Mouse (Mus musculus): Measurements from ENCODE around the gene Nckap1l. TPM values are rescaled to one million over a fixed set of nuclear protein-coding genes. Genes with fewer than 3 reads are reported as not detected.

Gene Nckap1l
- polyA plus RNA-seq, 1 experiment from 2014 or later, result 1.9 TPM

- Histone ChIP-seq H3K4me1 (ENCODE audit: control insufficient read depth, insufficient read depth, low read depth, low read length) (peaks cover 34% of the 10 kb centered on the region), H3K27me3 (replicated peaks; ENCODE audit: control insufficient read depth, insufficient read depth, low read length) (no peaks in the 10 kb centered on the region), H3K9ac (ENCODE audit: low read depth, low read length) (peak overlapping the region; percentile 34), H3K27ac (ENCODE audit: low read depth, low read length) (peak overlapping the region; percentile 64), H3K9me3 (ENCODE audit: control insufficient read depth, low read length) (no peaks in the 10 kb centered on the region), H3K4me2 (ENCODE audit: low read length) (peak overlapping the region; percentile 54), H3K36me3 (ENCODE audit: control insufficient read depth, insufficient read depth, low read length) (no peaks in the 10 kb centered on the region), H3K4me3 (ENCODE audit: low read length) (peak overlapping the region; percentile 30; the same call in 1 of the 2 replicates)
- ATAC-seq, result peak; percentile 44
- 9% methylated on average over 7 of the region's 7 CpGs for WGBS
Measured at GRCm38 (mm10) chr15:103513621-103514031, 60.0 kb downstream of the Nckap1l start.

GRCm38 (mm10) chr15:103514119-103514518 lies 60.5 kb downstream of the Nckap1l start:
- Histone ChIP-seq H3K27me3 (replicated peaks; ENCODE audit: control insufficient read depth, insufficient read depth, low read length) (no peaks in the 10 kb centered on the region), H3K4me1 (ENCODE audit: control insufficient read depth, insufficient read depth, low read depth, low read length) (peaks cover 39% of the 10 kb centered on the region), H3K4me3 (ENCODE audit: low read length) (peak overlapping the region; percentile 30), H3K4me2 (ENCODE audit: low read length) (peak overlapping the region; percentile 54), H3K27ac (ENCODE audit: low read depth, low read length) (peak overlapping the region; percentile 64), H3K9ac (ENCODE audit: low read depth, low read length) (peak overlapping the region; percentile 44; the same call in 1 of the 2 replicates), H3K36me3 (ENCODE audit: control insufficient read depth, insufficient read depth, low read length) (no peaks in the 10 kb centered on the region), H3K9me3 (ENCODE audit: control insufficient read depth, low read length) (no peaks in the 10 kb centered on the region)
- peak; percentile 90 for ATAC-seq
- WGBS, result 3% methylated on average over 10 of the region's 10 CpGs

- H3K9ac ChIP-seq (ENCODE audit: low read depth, low read length), result peak overlapping the region; percentile 39; the same call in 1 of the 2 replicates
- no peaks in the 10 kb centered on the region for H3K27me3 ChIP-seq (replicated peaks; ENCODE audit: control insufficient read depth, insufficient read depth, low read length)
- H3K9me3 ChIP-seq (ENCODE audit: control insufficient read depth, low read length), result no peaks in the 10 kb centered on the region
- H3K36me3 ChIP-seq (ENCODE audit: control insufficient read depth, insufficient read depth, low read length), result no peaks in the 10 kb centered on the region
- 31% methylated on average over 3 of the region's 3 CpGs for WGBS
- peak overlapping the region; percentile 54 for H3K4me2 ChIP-seq (ENCODE audit: low read length)
- H3K27ac ChIP-seq (ENCODE audit: low read depth, low read length), result peak overlapping the region; percentile 59
- H3K4me3 ChIP-seq (ENCODE audit: low read length), result no peak overlapping the region
- ATAC-seq, result no peak
- peaks cover 44% of the 10 kb centered on the region for H3K4me1 ChIP-seq (ENCODE audit: control insufficient read depth, insufficient read depth, low read depth, low read length)
Measured at GRCm38 (mm10) chr15:103514914-103515313, 61.3 kb downstream of the Nckap1l start.

GRCm38 (mm10) chr15:103518600-103519385 lies 65.2 kb downstream of the Nckap1l start:
- peaks cover 7% of the 10 kb centered on the region for H3K36me3 ChIP-seq (ENCODE audit: control insufficient read depth, insufficient read depth, low read length)
- no peaks in the 10 kb centered on the region for H3K27me3 ChIP-seq (replicated peaks; ENCODE audit: control insufficient read depth, insufficient read depth, low read length)
- H3K9ac ChIP-seq (ENCODE audit: low read depth, low read length), result peak overlapping the region; percentile 30; the same call in 1 of the 2 replicates
- no peaks in the 10 kb centered on the region for H3K9me3 ChIP-seq (ENCODE audit: control insufficient read depth, low read length)
- H3K4me1 ChIP-seq (ENCODE audit: control insufficient read depth, insufficient read depth, low read depth, low read length), result peaks cover 55% of the 10 kb centered on the region
- peak overlapping the region; percentile 28 for H3K4me2 ChIP-seq (ENCODE audit: low read length)
- H3K27ac ChIP-seq (ENCODE audit: low read depth, low read length), result peak overlapping the region; percentile 83
- H3K4me3 ChIP-seq (ENCODE audit: low read length), result no peak overlapping the region
- peak; percentile 79 for ATAC-seq
- 3% methylated on average over 5 of the region's 5 CpGs for whole genome bisulfite sequencing

- H3K9me3 ChIP-seq (ENCODE audit: control insufficient read depth, low read length), result no peaks in the 10 kb centered on the region
- H3K36me3 ChIP-seq (ENCODE audit: control insufficient read depth, insufficient read depth, low read length), result peaks cover 14% of the 10 kb centered on the region
- WGBS, result 12% methylated on average over 4 of the region's 4 CpGs
- peak overlapping the region; percentile 37; the same call in 1 of the 2 replicates for H3K9ac ChIP-seq (ENCODE audit: low read depth, low read length)
- peaks cover 50% of the 10 kb centered on the region for H3K4me1 ChIP-seq (ENCODE audit: control insufficient read depth, insufficient read depth, low read depth, low read length)
- no peaks in the 10 kb centered on the region for H3K27me3 ChIP-seq (replicated peaks; ENCODE audit: control insufficient read depth, insufficient read depth, low read length)
- H3K4me3 ChIP-seq (ENCODE audit: low read length), result no peak overlapping the region
- peak overlapping the region; percentile 83 for H3K27ac ChIP-seq (ENCODE audit: low read depth, low read length)
- peak overlapping the region; percentile 28 for H3K4me2 ChIP-seq (ENCODE audit: low read length)
- ATAC-seq, result peak; percentile 56
Measured at GRCm38 (mm10) chr15:103519386-103520378, 66.1 kb downstream of the Nckap1l start.

- ATAC-seq, result no peak
- no peak overlapping the region for H3K4me3 ChIP-seq (ENCODE audit: low read length)
- H3K9ac ChIP-seq (ENCODE audit: low read depth, low read length), result no peak overlapping the region
- H3K4me1 ChIP-seq (ENCODE audit: control insufficient read depth, insufficient read depth, low read depth, low read length), result peaks cover 38% of the 10 kb centered on the region
- H3K36me3 ChIP-seq (ENCODE audit: control insufficient read depth, insufficient read depth, low read length), result peaks cover 21% of the 10 kb centered on the region
- no peaks in the 10 kb centered on the region for H3K9me3 ChIP-seq (ENCODE audit: control insufficient read depth, low read length)
- H3K27ac ChIP-seq (ENCODE audit: low read depth, low read length), result peak overlapping the region; percentile 49; the same call in 1 of the 2 replicates
- 68% methylated on average over 3 of the region's 3 CpGs for WGBS
- no peaks in the 10 kb centered on the region for H3K27me3 ChIP-seq (replicated peaks; ENCODE audit: control insufficient read depth, insufficient read depth, low read length)
- no peak overlapping the region for H3K4me2 ChIP-seq (ENCODE audit: low read length)
Measured at GRCm38 (mm10) chr15:103522458-103523099, 69.0 kb downstream of the Nckap1l start.

GRCm38 (mm10) chr15:103523156-103523555 lies 69.6 kb downstream of the Nckap1l start:
- 23% methylated on average over 3 of the region's 3 CpGs for WGBS
- Histone ChIP-seq H3K4me1 (ENCODE audit: control insufficient read depth, insufficient read depth, low read depth, low read length) (peaks cover 33% of the 10 kb centered on the region), H3K9ac (ENCODE audit: low read depth, low read length) (0 out of 2 replicates have a peak overlapping the region, but pooled peaks have one; percentile 1), H3K36me3 (ENCODE audit: control insufficient read depth, insufficient read depth, low read length) (peaks cover 21% of the 10 kb centered on the region), H3K9me3 (ENCODE audit: control insufficient read depth, low read length) (no peaks in the 10 kb centered on the region), H3K27ac (ENCODE audit: low read depth, low read length) (0 out of 2 replicates have a peak overlapping the region, but pooled peaks have one; percentile 49), H3K4me3 (ENCODE audit: low read length) (no peak overlapping the region), H3K4me2 (ENCODE audit: low read length) (no peak overlapping the region), H3K27me3 (replicated peaks; ENCODE audit: control insufficient read depth, insufficient read depth, low read length) (no peaks in the 10 kb centered on the region)
- no peak for ATAC-seq

- Histone ChIP-seq H3K9me3 (ENCODE audit: control insufficient read depth, low read length) (no peaks in the 10 kb centered on the region), H3K4me1 (ENCODE audit: control insufficient read depth, insufficient read depth, low read depth, low read length) (no peaks in the 10 kb centered on the region; the same call in 1 of the 2 replicates), H3K27me3 (replicated peaks; ENCODE audit: control insufficient read depth, insufficient read depth, low read length) (no peaks in the 10 kb centered on the region), H3K27ac (ENCODE audit: low read depth, low read length) (peak overlapping the region; percentile 41), H3K36me3 (ENCODE audit: control insufficient read depth, insufficient read depth, low read length) (peaks cover 8% of the 10 kb centered on the region), H3K4me3 (ENCODE audit: low read length) (no peak overlapping the region), H3K4me2 (ENCODE audit: low read length) (no peak overlapping the region), H3K9ac (ENCODE audit: low read depth, low read length) (0 out of 2 replicates have a peak overlapping the region, but pooled peaks have one; percentile 24)
- WGBS, result 9% methylated on average over 5 of the region's 5 CpGs
- ATAC-seq, result peak; percentile 80
Measured at GRCm38 (mm10) chr15:103530372-103530771, 76.8 kb downstream of the Nckap1l start.

Data from hindbrain, embryonic 16.5 days (tissue).